Mouse (Mus musculus): Measurements from ENCODE around the gene Tbx10.

- TF ChIP-seq CTCF (IDR thresholded peaks at IDR 0.05) = no peak
- TF ChIP-seq EP300 (IDR thresholded peaks at IDR 0.05) = no peak
Observed at GRCm38 (mm10) chr19:3947813-3948212, 44.7 kb upstream of the Tbx10 start.
